Mouse (Mus musculus): ENCODE results near the gene Fry. TPM values are rescaled to one million over a fixed set of nuclear protein-coding genes. Genes with fewer than 3 reads are reported as not detected.

Fry gene
- polyA plus RNA-seq, 1 experiment from 2014 or later = 21.1 TPM

DNA sequence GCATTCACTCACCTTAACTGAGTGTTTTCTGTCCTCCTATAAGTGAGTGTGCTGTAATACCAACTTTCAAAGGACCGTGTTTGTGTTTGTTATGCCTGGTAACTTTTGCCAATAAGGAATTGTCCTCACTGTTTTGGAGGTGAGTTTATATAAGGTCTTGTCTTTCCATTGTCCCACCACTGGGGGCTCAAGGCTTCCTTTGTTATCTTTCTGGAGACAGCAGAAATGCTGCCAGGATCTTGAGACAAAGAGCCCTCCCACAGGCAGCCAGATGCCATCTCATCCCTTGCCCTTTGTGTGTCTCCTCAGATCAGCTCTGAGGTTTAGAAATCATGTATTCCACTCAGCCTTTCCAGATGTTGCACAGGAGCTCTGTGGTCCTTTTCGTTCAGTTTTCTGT lies 194.8 kb downstream of the Fry start:
- DNase-seq (ENCODE audit: low spot score) (no peak), ATAC-seq (ENCODE audit: insufficient read depth, low FRiP score, low TSS enrichment) (no peak)
- no peak overlapping the region for H3K27ac ChIP-seq (ENCODE audit: low read depth, low read length)
- H3K9ac ChIP-seq (ENCODE audit: low read length) = no peak overlapping the region
- H3K4me3 ChIP-seq (ENCODE audit: low read depth, low read length) = no peak overlapping the region
- WGBS = 79% methylated on average over 2 of the region's 2 CpGs
- no peak overlapping the region for H3K4me2 ChIP-seq (ENCODE audit: low read depth)
- no peaks in the 10 kb centered on the region for H3K27me3 ChIP-seq (ENCODE audit: control insufficient read depth, insufficient read depth, low read length)
- no peaks in the 10 kb centered on the region for H3K36me3 ChIP-seq (ENCODE audit: control insufficient read depth, insufficient read depth, low read length)
- no peaks in the 10 kb centered on the region for H3K4me1 ChIP-seq (ENCODE audit: control insufficient read depth, insufficient read depth, low read length)
- no peaks in the 10 kb centered on the region for H3K9me3 ChIP-seq (ENCODE audit: control insufficient read depth, low read length)

DNA sequence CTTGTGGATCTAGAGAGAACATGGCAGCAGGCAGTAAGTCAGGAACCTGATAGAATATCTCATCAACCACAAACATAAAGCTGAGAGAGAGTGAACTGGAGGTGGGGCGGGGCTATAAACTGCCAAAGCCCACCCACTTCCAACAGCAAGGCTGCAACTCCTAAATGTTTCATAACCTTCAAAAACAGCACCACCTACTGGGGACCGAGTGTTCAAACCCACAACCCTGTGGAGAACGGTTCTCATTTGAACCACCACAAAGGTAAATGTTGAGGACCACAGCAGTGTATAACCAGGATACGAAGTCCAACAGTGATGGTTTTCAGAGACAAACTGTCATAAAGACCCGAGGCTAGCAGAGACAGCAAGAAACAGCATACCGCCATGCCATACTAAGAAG lies 196.1 kb downstream of the Fry start:
- DNase-seq (ENCODE audit: low spot score) (no peak), ATAC-seq (ENCODE audit: insufficient read depth, low FRiP score, low TSS enrichment) (no peak)
- no peaks in the 10 kb centered on the region for H3K9me3 ChIP-seq (ENCODE audit: control insufficient read depth, low read length)
- no peak overlapping the region for H3K4me2 ChIP-seq (ENCODE audit: low read depth)
- 91% methylated on average over 6 of the region's 6 CpGs for WGBS
- H3K4me3 ChIP-seq (ENCODE audit: low read depth, low read length) = no peak overlapping the region
- H3K4me1 ChIP-seq (ENCODE audit: control insufficient read depth, insufficient read depth, low read length) = no peaks in the 10 kb centered on the region
- H3K9ac ChIP-seq (ENCODE audit: low read length) = no peak overlapping the region
- H3K27ac ChIP-seq (ENCODE audit: low read depth, low read length) = no peak overlapping the region
- H3K27me3 ChIP-seq (ENCODE audit: control insufficient read depth, insufficient read depth, low read length) = no peaks in the 10 kb centered on the region
- no peaks in the 10 kb centered on the region for H3K36me3 ChIP-seq (ENCODE audit: control insufficient read depth, insufficient read depth, low read length)

DNA sequence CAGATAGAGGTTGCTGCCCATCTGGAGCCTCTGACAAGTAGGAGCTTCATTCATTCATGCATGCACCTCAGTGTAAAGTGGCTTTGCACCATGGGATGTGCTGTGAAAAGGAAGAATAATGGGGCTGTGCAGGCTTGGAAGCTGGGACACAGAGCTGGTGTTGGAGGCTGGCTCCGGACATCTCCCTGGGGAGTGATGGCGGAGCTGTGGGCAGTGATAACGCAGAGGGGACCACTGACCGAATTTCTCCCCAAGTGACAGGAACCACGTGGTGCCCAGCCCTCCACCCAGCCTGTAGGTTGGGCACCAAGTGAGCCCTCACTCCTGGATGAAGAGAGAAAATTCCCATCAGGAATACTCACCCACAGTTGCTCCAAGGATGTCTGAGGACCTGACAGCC lies 207.0 kb downstream of the Fry start:
- H3K36me3 ChIP-seq (ENCODE audit: control insufficient read depth, insufficient read depth, low read length) = no peaks in the 10 kb centered on the region
- no peak overlapping the region for H3K27ac ChIP-seq (ENCODE audit: low read depth, low read length)
- no peak overlapping the region for H3K4me2 ChIP-seq (ENCODE audit: low read depth)
- DNase-seq (ENCODE audit: low spot score) = no peak
- no peak overlapping the region for H3K4me3 ChIP-seq (ENCODE audit: low read depth, low read length)
- no peak overlapping the region for H3K9ac ChIP-seq (ENCODE audit: low read length)
- WGBS = 63% methylated on average over 5 of the region's 5 CpGs
- H3K4me1 ChIP-seq (ENCODE audit: control insufficient read depth, insufficient read depth, low read length) = 0 out of 2 replicates have a peak, but pooled peaks cover 3% of the 10 kb centered on the region
- H3K27me3 ChIP-seq (ENCODE audit: control insufficient read depth, insufficient read depth, low read length) = no peaks in the 10 kb centered on the region
- ATAC-seq (ENCODE audit: insufficient read depth, low FRiP score, low TSS enrichment) = no peak; the same call in 1 of the 2 replicates
- no peaks in the 10 kb centered on the region for H3K9me3 ChIP-seq (ENCODE audit: control insufficient read depth, low read length)

DNA sequence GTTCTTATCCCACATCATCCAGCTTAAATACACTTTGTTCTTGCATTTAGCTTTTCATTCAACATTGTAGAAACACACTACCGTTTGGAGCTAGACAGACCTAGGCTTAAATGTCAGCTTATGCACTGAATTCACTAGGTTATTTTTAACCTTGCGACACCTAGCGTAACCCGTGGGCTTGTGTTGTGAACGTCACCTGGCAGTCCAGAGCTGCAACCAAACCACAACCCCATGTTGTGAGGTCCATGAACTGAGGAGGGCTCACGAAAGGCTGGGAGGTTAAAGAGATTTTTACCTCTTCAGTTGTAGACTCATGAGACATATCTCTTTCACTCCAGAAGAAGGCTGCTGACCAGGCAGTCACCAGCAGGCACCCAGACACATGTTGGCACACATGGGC lies 210.2 kb downstream of the Fry start:
- Histone ChIP-seq H3K9ac (ENCODE audit: low read length) (no peak overlapping the region), H3K27ac (ENCODE audit: low read depth, low read length) (no peak overlapping the region), H3K4me3 (ENCODE audit: low read depth, low read length) (no peak overlapping the region), H3K27me3 (ENCODE audit: control insufficient read depth, insufficient read depth, low read length) (no peaks in the 10 kb centered on the region), H3K4me2 (ENCODE audit: low read depth) (no peak overlapping the region), H3K9me3 (ENCODE audit: control insufficient read depth, low read length) (no peaks in the 10 kb centered on the region), H3K4me1 (ENCODE audit: control insufficient read depth, insufficient read depth, low read length) (0 out of 2 replicates have a peak, but pooled peaks cover 3% of the 10 kb centered on the region), H3K36me3 (ENCODE audit: control insufficient read depth, insufficient read depth, low read length) (no peaks in the 10 kb centered on the region)
- DNase-seq (ENCODE audit: low spot score) = no peak
- ATAC-seq (ENCODE audit: insufficient read depth, low FRiP score, low TSS enrichment) = no peak
- WGBS = 93% methylated on average over 6 of the region's 6 CpGs

DNA sequence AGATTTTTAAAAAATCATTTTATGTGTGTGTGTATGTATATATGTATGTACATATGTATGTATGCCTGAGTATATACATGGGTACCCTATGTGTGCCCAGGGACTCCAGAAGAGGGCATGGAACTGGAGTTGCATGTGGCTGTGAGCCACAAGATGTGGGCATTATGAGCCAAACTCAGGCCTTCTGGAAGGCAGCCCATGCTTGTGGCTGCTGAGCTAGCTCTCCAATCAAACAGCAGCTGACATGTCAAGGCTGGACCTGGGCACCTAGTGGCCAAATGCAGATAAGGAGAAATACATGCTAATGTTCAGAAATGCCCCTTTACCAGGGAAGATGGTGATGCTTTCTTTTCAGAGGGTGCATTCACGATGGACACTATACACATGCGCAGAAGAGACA lies 213.4 kb downstream of the Fry start:
- ATAC-seq (ENCODE audit: insufficient read depth, low FRiP score, low TSS enrichment) (no peak), DNase-seq (ENCODE audit: low spot score) (no peak)
- 83% methylated on average over 2 of the region's 2 CpGs for WGBS
- H3K36me3 ChIP-seq (ENCODE audit: control insufficient read depth, insufficient read depth, low read length) = no peaks in the 10 kb centered on the region
- H3K9me3 ChIP-seq (ENCODE audit: control insufficient read depth, low read length) = no peaks in the 10 kb centered on the region
- H3K27me3 ChIP-seq (ENCODE audit: control insufficient read depth, insufficient read depth, low read length) = no peaks in the 10 kb centered on the region
- H3K4me2 ChIP-seq (ENCODE audit: low read depth) = no peak overlapping the region
- no peak overlapping the region for H3K4me3 ChIP-seq (ENCODE audit: low read depth, low read length)
- H3K9ac ChIP-seq (ENCODE audit: low read length) = no peak overlapping the region
- no peak overlapping the region for H3K27ac ChIP-seq (ENCODE audit: low read depth, low read length)
- H3K4me1 ChIP-seq (ENCODE audit: control insufficient read depth, insufficient read depth, low read length) = no peaks in the 10 kb centered on the region

DNA sequence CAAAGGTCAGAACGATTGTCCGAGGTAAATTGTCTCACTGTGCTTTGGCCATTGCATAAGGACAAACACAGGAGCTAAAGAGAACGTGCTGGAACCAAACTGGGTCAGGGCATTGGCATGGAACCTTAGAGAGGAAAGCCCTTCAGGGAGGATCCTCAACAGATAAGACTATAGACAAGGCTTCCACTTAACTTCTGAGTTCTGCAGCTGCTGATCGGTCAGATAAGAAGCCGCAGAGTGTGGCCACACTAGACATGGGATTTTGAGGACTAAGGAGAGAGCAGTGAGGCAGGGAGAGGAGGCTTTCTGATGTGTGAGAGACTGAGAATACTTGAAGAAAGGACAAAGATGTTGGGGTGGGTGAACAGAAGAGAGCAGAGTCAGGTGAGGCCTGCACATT lies 214.4 kb downstream of the Fry start:
- no peaks in the 10 kb centered on the region for H3K4me1 ChIP-seq (ENCODE audit: control insufficient read depth, insufficient read depth, low read length)
- no peak for DNase-seq (ENCODE audit: low spot score)
- no peak overlapping the region for H3K9ac ChIP-seq (ENCODE audit: low read length)
- ATAC-seq (ENCODE audit: insufficient read depth, low FRiP score, low TSS enrichment) = no peak
- H3K27ac ChIP-seq (ENCODE audit: low read depth, low read length) = no peak overlapping the region
- 82% methylated on average over 5 of the region's 5 CpGs for WGBS
- no peaks in the 10 kb centered on the region for H3K36me3 ChIP-seq (ENCODE audit: control insufficient read depth, insufficient read depth, low read length)
- no peaks in the 10 kb centered on the region for H3K27me3 ChIP-seq (ENCODE audit: control insufficient read depth, insufficient read depth, low read length)
- no peak overlapping the region for H3K4me3 ChIP-seq (ENCODE audit: low read depth, low read length)
- H3K4me2 ChIP-seq (ENCODE audit: low read depth) = no peak overlapping the region
- H3K9me3 ChIP-seq (ENCODE audit: control insufficient read depth, low read length) = no peaks in the 10 kb centered on the region

DNA sequence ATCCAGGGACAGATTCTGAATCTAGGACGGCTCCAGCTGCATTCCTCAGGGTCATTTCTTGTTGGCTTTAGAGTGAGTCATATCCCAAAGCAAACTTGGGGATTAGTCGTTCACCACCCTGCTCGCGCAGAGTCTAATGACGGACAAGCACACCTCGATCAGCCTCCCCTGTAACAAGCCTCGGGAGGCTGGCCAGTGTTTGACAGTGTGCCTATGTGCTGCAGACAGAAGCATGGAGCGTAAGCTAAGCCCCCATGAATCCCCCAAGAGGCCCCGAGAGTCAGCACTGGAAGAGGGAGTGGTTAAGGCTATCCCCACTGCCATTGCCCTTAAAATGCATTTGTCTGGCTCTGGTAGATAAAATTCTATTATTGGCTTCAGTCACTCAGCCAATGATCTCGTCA lies 214.9 kb downstream of the Fry start:
- DNase-seq (ENCODE audit: low spot score) = no peak
- no peak overlapping the region for H3K27ac ChIP-seq (ENCODE audit: low read depth, low read length)
- H3K4me1 ChIP-seq (ENCODE audit: control insufficient read depth, insufficient read depth, low read length) = no peaks in the 10 kb centered on the region
- H3K9me3 ChIP-seq (ENCODE audit: control insufficient read depth, low read length) = no peaks in the 10 kb centered on the region
- no peak overlapping the region for H3K4me3 ChIP-seq (ENCODE audit: low read depth, low read length)
- WGBS = 79% methylated on average over 10 of the region's 10 CpGs
- no peaks in the 10 kb centered on the region for H3K27me3 ChIP-seq (ENCODE audit: control insufficient read depth, insufficient read depth, low read length)
- no peak for ATAC-seq (ENCODE audit: insufficient read depth, low FRiP score, low TSS enrichment)
- H3K9ac ChIP-seq (ENCODE audit: low read length) = no peak overlapping the region
- no peak overlapping the region for H3K4me2 ChIP-seq (ENCODE audit: low read depth)
- H3K36me3 ChIP-seq (ENCODE audit: control insufficient read depth, insufficient read depth, low read length) = no peaks in the 10 kb centered on the region

DNA sequence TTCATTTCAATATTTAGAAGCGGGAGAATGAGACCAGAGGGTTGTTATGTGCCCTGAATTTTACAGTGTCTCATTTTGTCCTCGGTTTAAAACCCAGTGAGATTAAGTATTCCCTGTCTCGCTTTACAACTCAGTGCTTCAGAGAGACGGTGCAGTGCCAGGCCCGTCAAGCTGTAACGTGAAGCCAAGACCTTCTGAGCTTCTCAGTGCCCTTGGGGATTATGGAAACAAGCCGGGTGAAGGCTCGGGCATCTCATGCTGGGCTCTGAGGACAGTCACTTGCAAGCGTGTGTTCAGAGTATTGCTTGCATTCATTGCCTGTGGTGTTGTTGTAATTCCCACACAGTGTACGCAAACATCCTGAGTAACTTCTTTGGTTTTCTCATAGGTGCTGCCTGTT lies 218.0 kb downstream of the Fry start:
- no peaks in the 10 kb centered on the region for H3K9me3 ChIP-seq (ENCODE audit: control insufficient read depth, low read length)
- DNase-seq (ENCODE audit: low spot score) (no peak), ATAC-seq (ENCODE audit: insufficient read depth, low FRiP score, low TSS enrichment) (no peak)
- no peaks in the 10 kb centered on the region for H3K36me3 ChIP-seq (ENCODE audit: control insufficient read depth, insufficient read depth, low read length)
- no peak overlapping the region for H3K4me2 ChIP-seq (ENCODE audit: low read depth)
- H3K4me1 ChIP-seq (ENCODE audit: control insufficient read depth, insufficient read depth, low read length) = no peaks in the 10 kb centered on the region
- 67% methylated on average over 10 of the region's 10 CpGs for WGBS
- H3K4me3 ChIP-seq (ENCODE audit: low read depth, low read length) = no peak overlapping the region
- no peak overlapping the region for H3K27ac ChIP-seq (ENCODE audit: low read depth, low read length)
- H3K27me3 ChIP-seq (ENCODE audit: control insufficient read depth, insufficient read depth, low read length) = no peaks in the 10 kb centered on the region
- H3K9ac ChIP-seq (ENCODE audit: low read length) = no peak overlapping the region

DNA sequence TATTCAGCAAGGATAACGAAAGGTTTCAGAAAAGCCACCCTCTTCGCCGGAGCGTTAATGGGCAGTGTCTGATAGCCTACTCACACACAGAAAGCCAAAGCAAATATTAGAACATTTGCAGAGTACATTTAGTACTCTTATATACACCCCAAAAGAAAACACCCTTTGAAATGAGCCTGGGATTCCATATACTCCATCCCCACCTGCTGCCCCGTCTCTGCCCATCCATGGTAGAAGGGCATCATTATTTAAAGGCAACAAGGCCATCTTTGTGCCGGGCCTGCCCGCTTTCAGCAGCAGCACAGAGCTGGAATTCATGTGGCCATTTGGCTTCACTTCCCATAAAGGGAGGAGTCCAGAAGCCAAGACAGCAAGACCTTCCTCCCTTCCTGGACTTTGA lies 219.3 kb downstream of the Fry start:
- no peak overlapping the region for H3K4me3 ChIP-seq (ENCODE audit: low read depth, low read length)
- no peaks in the 10 kb centered on the region for H3K36me3 ChIP-seq (ENCODE audit: control insufficient read depth, insufficient read depth, low read length)
- no peaks in the 10 kb centered on the region for H3K9me3 ChIP-seq (ENCODE audit: control insufficient read depth, low read length)
- H3K9ac ChIP-seq (ENCODE audit: low read length) = no peak overlapping the region
- no peaks in the 10 kb centered on the region for H3K4me1 ChIP-seq (ENCODE audit: control insufficient read depth, insufficient read depth, low read length)
- H3K27me3 ChIP-seq (ENCODE audit: control insufficient read depth, insufficient read depth, low read length) = no peaks in the 10 kb centered on the region
- no peak for ATAC-seq (ENCODE audit: insufficient read depth, low FRiP score, low TSS enrichment)
- WGBS = 90% methylated on average over 7 of the region's 7 CpGs
- H3K4me2 ChIP-seq (ENCODE audit: low read depth) = no peak overlapping the region
- no peak for DNase-seq (ENCODE audit: low spot score)
- no peak overlapping the region for H3K27ac ChIP-seq (ENCODE audit: low read depth, low read length)
